Mouse (Mus musculus) macrophage (primary cell): ENCODE measurements around the gene Scn2a. TPM values are rescaled to one million over a fixed set of nuclear protein-coding genes. Genes with fewer than 3 reads are reported as not detected.

Experiments
- H3K27ac ChIP-seq: fragments of 350-480 bp; formaldehyde crosslinking; 2 replicates; pipeline ENCODE4 v1.9.0; 2021
- H3K36me3 ChIP-seq: fragments of 350-480 bp; formaldehyde crosslinking; 2 replicates; pipeline ENCODE4 v1.9.0; 2021; ENCODE audit errors: inconsistent target
- H3K4me3 ChIP-seq: fragments of 350-480 bp; formaldehyde crosslinking; 2 replicates; pipeline ENCODE4 v1.9.0; 2021; ENCODE audit errors: inconsistent target
- H3K79me2 ChIP-seq: fragments of 350-480 bp; formaldehyde crosslinking; 2 replicates; pipeline ENCODE4 v1.9.0; 2021; ENCODE audit errors: inconsistent target
- WGBS: methylation state at CpG from one replicate; pipeline ENCODE4 v1.1.7; 2026; ENCODE audit warnings: inconsistent platforms; ENCODE audit not compliant: missing documents; 5-methylcytosine and 5-hydroxymethylcytosine counted together
- polyA plus RNA-seq: library from polyadenylated mRNA; stranded (reverse); fragments of 250-400 nt; gene quantifications from 3 replicates; pipeline ENCODE4 v1.2.4, GENCODE M21; 2018; ENCODE audit warnings: inconsistent platforms

Gene Scn2a
- polyA plus RNA-seq, 1 experiment from 2014 or later, result not detected

DNA sequence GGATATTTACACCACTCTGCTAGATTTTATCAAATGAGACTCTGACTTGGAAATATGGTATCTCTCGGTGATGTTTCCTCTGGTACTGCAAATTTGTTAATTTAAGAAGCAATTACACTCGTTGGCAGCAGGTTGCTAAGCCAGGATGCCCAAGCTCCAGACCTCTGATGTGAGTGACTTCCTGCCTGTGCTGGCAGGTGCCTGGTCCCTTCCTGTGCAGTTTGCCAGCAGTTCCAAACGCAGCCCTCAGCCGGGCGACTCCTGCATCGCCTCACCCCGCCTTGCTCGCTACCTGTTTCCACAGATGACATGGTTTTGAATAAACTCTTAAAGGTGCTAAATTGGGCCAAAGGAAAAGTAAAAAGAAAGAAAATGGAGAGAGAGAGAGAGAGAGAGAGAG, 49.0 kb downstream of the Scn2a start:
- WGBS, result 6% methylated on average over 6 of the region's 8 CpGs

DNA sequence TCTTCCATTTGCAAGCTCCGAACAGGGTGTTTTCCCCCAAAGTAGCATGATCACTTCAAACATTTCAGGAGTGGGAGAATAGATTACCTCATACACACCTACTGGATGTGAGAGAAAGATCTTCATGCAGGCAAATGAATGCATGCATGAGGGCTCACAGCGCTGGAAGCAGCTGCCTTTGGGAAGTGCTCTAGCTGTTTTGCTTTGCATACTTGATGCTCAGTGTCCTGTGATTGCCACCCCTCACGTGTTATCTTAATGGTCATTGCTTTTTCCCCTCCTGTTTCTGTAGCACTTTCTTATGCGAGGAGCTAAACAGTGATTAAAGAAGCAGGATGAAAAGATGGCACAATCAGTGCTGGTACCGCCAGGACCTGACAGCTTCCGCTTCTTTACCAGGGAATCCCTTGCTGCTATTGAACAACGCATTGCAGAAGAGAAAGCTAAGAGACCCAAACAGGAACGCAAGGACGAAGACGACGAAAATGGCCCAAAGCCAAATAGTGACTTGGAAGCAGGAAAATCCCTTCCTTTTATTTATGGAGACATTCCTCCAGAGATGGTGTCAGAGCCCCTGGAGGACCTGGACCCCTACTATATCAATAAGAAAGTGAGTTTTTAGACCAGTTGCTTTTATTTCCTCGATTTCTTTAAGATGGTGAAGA, 49.7 kb downstream of the Scn2a start:
- H3K4me3 ChIP-seq, result no peak overlapping the region
- no peaks in the 10 kb centered on the region for H3K36me3 ChIP-seq
- no peak overlapping the region for H3K27ac ChIP-seq
- WGBS, result 94% methylated on average over 12 of the region's 12 CpGs
- no peaks in the 10 kb centered on the region for H3K79me2 ChIP-seq

More for the DNA sequence above, 49.0 kb downstream of the Scn2a start:
- Histone ChIP-seq H3K27ac (no peak overlapping the region), H3K4me3 (no peak overlapping the region), H3K79me2 (no peaks in the 10 kb centered on the region), H3K36me3 (no peaks in the 10 kb centered on the region)

- Histone ChIP-seq H3K79me2 (no peaks in the 10 kb centered on the region), H3K27ac (no peak overlapping the region), H3K36me3 (no peaks in the 10 kb centered on the region), H3K4me3 (no peak overlapping the region)
- WGBS, result 89% methylated on average over 4 of the region's 4 CpGs
These were observed 59.0 kb downstream of the Scn2a start for GRCm38 (mm10) chr2:65679621-65680020.

DNA sequence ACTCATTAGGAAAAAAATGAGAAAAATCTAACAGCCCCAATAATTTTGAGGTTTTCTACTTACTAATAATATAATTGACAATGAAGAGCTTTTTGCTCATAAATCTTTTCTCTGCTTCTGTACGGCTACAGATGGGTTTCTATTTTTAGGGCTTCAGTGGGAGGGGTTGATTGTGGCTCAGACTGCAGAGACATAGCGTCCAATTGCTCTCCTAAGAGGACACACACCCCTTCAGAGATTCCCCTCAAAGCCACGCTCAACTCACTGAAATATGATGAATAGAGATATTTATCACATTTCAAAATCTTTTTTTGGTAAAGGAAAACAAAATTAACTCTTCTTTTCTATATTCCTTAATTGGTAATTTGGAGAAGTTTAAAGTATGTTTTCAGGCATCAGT, 64.6 kb downstream of the Scn2a start:
- H3K4me3 ChIP-seq, result no peak overlapping the region
- H3K27ac ChIP-seq, result no peak overlapping the region
- WGBS, result 48% methylated on average over 3 of the region's 3 CpGs
- H3K79me2 ChIP-seq, result no peaks in the 10 kb centered on the region
- H3K36me3 ChIP-seq, result no peaks in the 10 kb centered on the region

GRCm38 (mm10) chr2:65690456-65691184, 70.0 kb downstream of the Scn2a start:
- 62% methylated on average over 6 of the region's 6 CpGs for WGBS
- H3K4me3 ChIP-seq, result no peak overlapping the region
- H3K27ac ChIP-seq, result no peak overlapping the region
- H3K79me2 ChIP-seq, result no peaks in the 10 kb centered on the region
- no peaks in the 10 kb centered on the region for H3K36me3 ChIP-seq

DNA sequence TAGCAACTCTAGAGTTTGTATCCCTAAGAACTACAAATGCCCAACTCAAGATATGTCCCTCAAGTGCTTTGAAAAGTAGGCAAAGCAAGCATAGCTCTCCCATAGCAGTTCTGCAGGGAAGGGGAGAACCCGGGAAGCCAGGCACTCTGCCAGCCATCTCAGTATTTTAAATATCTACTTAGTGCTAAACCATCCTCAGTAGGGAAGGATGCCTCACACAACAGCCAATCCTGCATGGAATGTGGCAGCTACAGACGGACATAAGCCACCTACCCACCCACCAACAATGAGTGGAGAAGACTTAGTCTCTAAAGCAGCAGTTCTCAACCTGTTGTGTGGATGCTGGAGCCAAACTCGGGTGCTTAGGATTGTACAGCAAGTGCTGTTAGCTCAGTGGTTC, 73.9 kb downstream of the Scn2a start:
- 71% methylated on average over 3 of the region's 3 CpGs for WGBS
- no peak overlapping the region for H3K27ac ChIP-seq
- H3K4me3 ChIP-seq, result no peak overlapping the region
- H3K36me3 ChIP-seq, result no peaks in the 10 kb centered on the region
- no peaks in the 10 kb centered on the region for H3K79me2 ChIP-seq

- WGBS, result 88% methylated on average over 7 of the region's 7 CpGs
- H3K27ac ChIP-seq, result no peak overlapping the region
- no peaks in the 10 kb centered on the region for H3K79me2 ChIP-seq
- H3K4me3 ChIP-seq, result no peak overlapping the region
- no peaks in the 10 kb centered on the region for H3K36me3 ChIP-seq
These were observed 74.5 kb downstream of the Scn2a start for GRCm38 (mm10) chr2:65695061-65695460.

DNA sequence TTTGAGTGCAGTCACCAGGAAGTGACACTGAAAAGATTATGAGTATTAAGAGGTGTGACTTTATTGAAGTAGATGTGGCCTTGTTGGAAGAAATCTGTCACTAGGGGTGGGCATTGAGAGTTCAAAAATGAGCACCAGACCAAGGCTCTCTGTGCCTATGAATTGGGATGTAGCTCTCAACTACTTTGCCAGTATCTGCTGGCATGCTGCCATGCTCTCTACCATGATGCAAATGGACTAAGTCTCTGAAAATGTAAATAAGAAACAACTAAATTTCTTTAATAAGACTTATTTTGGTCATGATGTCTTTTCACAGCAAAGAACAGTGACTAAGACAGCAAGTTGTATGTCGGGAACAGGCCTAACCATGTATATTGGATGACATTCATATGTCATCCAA, 79.7 kb downstream of the Scn2a start:
- 82% methylated on average over 1 of the region's 1 CpGs for WGBS

GRCm38 (mm10) chr2:65701175-65701574, 80.6 kb downstream of the Scn2a start:
- Histone ChIP-seq H3K27ac (no peak overlapping the region), H3K79me2 (no peaks in the 10 kb centered on the region), H3K36me3 (no peaks in the 10 kb centered on the region), H3K4me3 (no peak overlapping the region)
- WGBS, result 91% methylated on average over 3 of the region's 3 CpGs

More for the DNA sequence above, 79.7 kb downstream of the Scn2a start:
- Histone ChIP-seq H3K36me3 (no peaks in the 10 kb centered on the region), H3K4me3 (no peak overlapping the region), H3K27ac (no peak overlapping the region), H3K79me2 (no peaks in the 10 kb centered on the region)

DNA sequence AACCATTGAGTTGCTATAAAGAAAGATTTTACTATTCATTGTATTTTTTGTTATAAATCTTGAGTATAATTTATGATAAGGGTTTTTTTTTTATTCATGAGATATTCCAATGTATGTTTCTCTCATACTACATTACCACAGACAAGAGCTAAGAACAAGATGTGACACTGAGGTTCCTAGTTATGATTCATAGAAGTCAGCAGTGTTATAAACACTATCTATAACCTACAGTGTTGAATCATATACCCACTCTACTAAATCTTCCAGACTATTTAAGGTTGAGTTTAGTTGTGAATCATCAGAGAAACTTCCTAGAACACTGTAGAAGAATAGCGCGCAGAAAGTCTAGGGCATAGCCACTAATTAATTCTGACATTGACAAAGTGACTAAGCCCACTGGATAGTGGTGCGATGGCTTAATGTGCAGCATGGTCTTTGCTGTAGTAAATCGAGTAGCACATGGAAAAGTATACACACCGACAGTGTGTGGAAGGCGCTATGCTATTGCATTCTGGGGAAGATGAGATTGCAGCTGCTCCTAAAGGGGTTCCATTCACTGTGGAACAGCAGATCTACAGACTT, 101.7 kb downstream of the Scn2a start:
- no peak overlapping the region for H3K4me3 ChIP-seq
- H3K27ac ChIP-seq, result no peak overlapping the region
- WGBS, result 95% methylated on average over 6 of the region's 6 CpGs
- no peaks in the 10 kb centered on the region for H3K36me3 ChIP-seq
- no peaks in the 10 kb centered on the region for H3K79me2 ChIP-seq

DNA sequence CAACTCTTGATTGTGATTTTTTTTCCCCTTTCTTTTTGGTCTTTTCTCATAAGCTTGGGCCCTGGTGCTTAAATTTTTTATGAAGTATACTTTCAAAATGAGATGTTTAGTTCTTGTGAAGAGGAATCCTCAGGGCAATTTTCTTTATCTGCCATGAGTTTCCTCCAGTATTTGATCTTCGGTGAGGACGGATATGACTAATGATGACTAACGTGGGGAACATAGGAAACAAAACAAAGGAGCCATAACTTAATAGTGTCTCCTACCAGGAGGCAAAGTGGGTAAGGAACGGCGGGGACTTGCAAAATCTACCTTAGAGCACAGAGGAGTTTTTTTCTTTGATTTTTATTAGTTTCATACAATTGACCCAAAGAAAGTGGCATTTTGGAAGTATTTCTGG, 124.8 kb downstream of the Scn2a start:
- Histone ChIP-seq H3K79me2 (no peaks in the 10 kb centered on the region), H3K36me3 (no peaks in the 10 kb centered on the region), H3K27ac (no peak overlapping the region), H3K4me3 (no peak overlapping the region)
- WGBS, result 72% methylated on average over 5 of the region's 5 CpGs

- WGBS, result 77% methylated on average over 7 of the region's 7 CpGs
- no peaks in the 10 kb centered on the region for H3K79me2 ChIP-seq
- H3K27ac ChIP-seq, result no peak overlapping the region
- H3K4me3 ChIP-seq, result no peak overlapping the region
- no peaks in the 10 kb centered on the region for H3K36me3 ChIP-seq
These were observed 161.9 kb downstream of the Scn2a start for GRCm38 (mm10) chr2:65782442-65782841.

GRCm38 (mm10) chr2:65783392-65783791, 162.8 kb downstream of the Scn2a start:
- H3K27ac ChIP-seq, result no peak overlapping the region
- H3K79me2 ChIP-seq, result no peaks in the 10 kb centered on the region
- 83% methylated on average over 2 of the region's 2 CpGs for WGBS
- H3K4me3 ChIP-seq, result no peak overlapping the region
- H3K36me3 ChIP-seq, result no peaks in the 10 kb centered on the region

DNA sequence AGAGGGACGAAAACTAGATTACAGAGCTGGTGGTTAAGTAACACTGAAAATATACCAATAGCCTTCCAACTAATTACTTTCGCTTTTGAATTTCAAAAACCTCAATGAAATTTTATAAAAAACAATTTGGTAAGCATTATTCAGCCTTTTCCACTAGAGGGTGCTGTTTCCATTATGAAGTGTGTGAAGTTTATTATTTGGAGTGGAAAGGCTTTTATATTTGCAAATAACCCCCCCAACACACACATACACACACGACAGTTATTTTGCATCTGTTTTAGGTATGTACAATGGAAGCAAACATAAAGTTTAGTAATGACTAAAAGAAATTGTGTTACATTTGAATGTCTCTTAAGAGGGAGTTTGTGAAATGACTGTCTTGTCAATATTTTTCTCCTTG, 171.9 kb downstream of the Scn2a start:
- Histone ChIP-seq H3K27ac (no peak overlapping the region), H3K4me3 (no peak overlapping the region), H3K79me2 (no peaks in the 10 kb centered on the region), H3K36me3 (no peaks in the 10 kb centered on the region)
- 3% methylated on average over 3 of the region's 3 CpGs for WGBS

DNA sequence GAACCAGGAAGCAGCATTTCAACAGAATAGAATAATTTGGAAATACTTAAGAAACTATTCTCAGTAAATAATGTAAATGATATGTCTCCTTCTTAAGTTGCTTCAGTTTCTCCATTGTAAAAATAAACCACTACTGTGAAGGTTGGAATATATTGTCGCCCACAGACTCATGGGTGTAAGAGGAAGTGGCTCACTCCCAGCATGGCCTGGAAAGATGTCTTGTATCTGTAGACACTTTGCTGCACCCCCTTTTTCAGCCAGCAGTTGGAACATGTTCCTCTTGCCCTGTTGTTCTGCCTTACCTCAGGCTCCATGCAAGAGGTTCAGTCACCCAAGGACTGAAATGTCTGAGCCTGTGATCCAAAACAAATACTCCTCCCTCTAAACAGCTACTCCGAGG, 173.0 kb downstream of the Scn2a start:
- no peak overlapping the region for H3K27ac ChIP-seq
- H3K79me2 ChIP-seq, result no peaks in the 10 kb centered on the region
- no peaks in the 10 kb centered on the region for H3K36me3 ChIP-seq
- WGBS, result 51% methylated on average over 2 of the region's 2 CpGs
- H3K4me3 ChIP-seq, result no peak overlapping the region
